Mouse (Mus musculus) A20 (cell line): ENCODE measurements around the gene Ccne1.

Experiments used
- DNase-seq: peaks from one replicate; pipeline ENCODE4 v3.0.0-alpha.2; 2011; ENCODE audit warnings: low read depth, low spot score

Ccne1 gene

DNA sequence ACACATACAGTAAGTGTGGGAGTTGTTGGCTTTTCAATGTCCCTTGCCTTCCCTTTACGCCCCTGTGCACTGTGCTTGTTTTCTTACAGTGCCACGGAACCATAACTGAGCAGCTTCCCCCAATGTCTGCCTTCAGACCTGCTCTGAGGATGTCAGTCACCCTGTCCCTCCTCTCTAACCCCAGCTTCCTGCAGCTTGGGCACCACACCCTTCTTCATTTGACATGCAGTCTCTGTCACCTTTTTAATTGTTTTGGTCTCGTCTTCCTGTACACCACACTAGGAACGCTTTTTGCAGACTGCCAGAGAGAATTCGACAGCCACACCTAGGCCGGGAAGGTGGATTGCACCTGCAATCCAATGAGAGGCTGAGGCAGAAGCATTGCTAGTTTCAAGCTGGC lies 13.0 kb downstream of the Ccne1 start:
- no peak for DNase-seq

DNA sequence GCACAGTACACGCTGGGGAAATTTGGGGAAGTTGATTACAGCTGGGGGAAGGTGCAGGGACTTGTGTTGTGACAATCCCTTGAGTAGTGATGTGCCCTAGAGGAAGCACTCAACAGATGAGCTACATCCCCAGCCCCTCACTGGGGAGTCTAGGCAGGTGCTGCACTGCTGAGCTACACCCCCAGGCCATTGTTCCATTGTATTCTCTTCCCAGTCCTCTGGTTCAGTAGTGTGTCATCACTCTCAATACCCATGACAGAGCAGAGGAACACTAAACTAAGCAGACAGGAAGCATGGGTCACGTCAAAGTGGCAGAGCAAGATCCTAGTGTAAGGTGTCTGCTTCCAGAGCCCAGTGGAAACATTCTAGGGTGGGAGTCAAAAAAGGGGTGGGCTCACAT lies 14.2 kb downstream of the Ccne1 start:
- DNase-seq: no peak

- peak; percentile 74 for DNase-seq
These were observed 17.2 kb downstream of the Ccne1 start for GRCm38 (mm10) chr7:38089930-38090675.

DNA sequence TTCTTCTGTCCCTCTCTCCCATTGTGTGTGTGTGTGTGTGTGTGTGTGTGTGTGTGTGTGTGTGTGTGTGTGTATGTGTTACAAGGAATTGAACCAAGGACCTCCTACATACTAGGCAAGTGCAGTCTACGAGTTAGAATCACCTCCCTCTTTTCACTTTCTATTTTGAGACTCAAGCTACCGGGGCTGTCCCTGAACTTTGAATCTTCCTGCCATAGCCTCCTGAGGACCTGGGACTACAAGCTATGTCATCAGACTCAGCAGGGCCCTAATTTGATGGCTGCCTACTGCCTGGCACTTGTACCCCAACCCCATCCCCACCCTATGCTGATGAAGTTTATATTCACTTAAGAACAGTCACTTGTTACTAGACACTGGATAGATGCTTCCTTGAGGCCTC lies 18.9 kb downstream of the Ccne1 start:
- no peak for DNase-seq

GRCm38 (mm10) chr7:38087856-38088255 lies 19.5 kb downstream of the Ccne1 start:
- no peak for DNase-seq

GRCm38 (mm10) chr7:38086401-38086800 lies 20.9 kb downstream of the Ccne1 start:
- no peak for DNase-seq

DNA sequence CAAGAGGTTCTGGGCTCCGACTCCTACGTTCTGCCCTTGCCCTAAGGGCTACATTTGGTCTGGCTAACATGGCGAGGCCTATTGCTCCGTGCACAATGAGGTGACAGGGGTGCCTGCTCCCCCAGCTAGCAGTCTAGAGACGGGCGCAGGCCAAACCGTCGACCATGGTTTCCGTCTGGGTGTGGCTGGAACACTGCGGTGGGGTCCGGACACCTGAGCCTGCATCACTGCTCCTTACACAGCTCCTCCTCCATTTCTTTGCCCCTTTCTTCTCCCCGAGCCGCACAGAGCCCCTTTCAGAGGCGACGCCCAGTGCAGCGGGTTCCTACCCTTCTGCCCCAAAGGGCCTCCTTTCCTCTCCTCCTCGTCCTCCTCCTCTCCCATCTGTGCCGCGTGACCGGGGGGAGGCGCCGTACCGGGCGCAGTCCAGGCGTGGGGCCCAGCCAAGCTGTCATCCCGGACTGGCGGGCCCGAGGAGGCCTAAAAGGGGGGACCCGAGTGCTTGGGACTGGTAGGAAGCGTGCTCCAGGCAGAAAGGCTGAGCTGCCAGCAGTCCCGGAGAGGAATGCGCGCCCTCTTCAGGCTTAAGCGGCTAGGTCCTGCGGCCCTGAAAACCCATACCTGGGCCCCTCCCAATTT lies 21.6 kb downstream of the Ccne1 start:
- peak; percentile 74 for DNase-seq

DNA sequence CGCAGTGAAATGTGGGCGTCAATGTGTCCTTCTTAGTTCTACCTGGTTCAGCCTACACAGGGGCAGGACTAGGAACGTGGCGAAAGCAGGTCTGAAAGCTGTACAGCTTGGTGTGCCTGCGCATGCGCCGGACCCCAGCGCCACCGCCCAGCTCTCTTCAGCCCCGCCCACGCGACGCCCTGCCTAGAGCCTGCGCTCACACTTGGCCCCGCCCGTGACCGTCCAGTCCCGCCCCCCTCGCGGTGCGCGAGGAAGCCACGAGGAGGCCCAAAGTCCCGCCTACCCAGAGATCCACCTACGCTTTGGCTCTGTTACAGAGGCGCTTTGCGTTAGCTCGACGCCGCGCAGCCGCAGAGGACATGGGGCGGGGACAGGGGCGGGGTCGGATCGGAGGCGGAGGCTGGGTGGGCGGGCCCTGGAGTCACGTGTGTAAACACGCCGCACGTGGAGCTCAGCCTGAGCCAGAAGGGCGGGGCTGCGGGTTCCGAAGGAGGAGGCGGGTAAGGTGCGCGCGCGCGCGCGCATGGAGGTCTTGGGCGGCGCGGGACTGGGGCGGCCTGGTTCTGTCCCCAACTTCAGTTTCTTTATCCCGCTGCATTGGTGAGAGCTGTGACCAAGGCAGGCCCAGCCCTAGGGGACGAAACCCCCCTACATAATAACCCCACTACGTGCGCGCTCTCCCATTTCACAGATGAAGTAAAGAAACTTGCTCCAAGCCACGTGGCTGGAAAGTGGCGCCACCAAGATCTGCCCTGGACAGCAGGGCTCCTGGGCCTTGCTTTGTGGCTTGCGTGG lies 22.4 kb downstream of the Ccne1 start:
- peak; percentile 99 for DNase-seq

DNA sequence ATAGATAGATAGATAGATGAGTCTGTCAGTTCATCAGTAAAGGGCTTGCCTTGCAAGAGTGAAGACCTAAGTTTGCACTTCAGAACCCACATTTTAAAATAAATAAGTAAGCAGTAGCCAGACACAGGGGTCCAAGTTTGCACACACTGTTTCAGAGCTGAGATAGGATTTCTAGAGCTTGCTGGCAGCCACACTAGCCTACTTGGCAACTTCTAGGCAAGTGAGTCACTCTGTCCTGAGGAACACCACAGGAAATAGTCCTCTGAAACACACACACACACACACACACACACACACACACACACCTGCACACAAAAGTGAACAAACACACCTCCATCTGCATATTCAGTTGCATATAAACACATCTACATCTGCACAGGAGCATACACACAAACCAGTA lies 24.4 kb downstream of the Ccne1 start:
- no peak for DNase-seq

GRCm38 (mm10) chr7:38077189-38077588 lies 30.1 kb downstream of the Ccne1 start:
- no peak for DNase-seq

- DNase-seq: no peak
These were observed 31.8 kb downstream of the Ccne1 start for GRCm38 (mm10) chr7:38075487-38075886.

DNA sequence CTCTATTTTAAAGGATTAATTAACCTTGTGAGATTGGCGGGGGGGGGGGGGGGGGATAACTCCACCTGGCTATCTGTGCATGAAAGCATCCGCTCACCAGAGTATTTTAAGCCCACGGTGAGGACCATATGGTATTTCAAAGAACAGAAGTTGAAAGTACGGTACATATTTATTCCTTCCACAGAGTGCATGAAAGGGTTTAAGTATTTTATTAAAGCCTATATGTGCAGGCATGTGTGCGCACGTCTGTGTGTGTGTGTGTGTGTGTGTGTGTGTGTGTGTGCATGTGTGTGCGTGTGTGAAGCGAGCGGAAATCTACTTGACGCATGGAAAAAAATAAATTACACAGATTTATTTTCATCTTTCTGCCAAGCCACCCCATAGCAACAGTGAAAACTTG lies 32.4 kb downstream of the Ccne1 start:
- no peak for DNase-seq

- DNase-seq: no peak
These were observed 32.8 kb downstream of the Ccne1 start for GRCm38 (mm10) chr7:38074514-38074913.

DNA sequence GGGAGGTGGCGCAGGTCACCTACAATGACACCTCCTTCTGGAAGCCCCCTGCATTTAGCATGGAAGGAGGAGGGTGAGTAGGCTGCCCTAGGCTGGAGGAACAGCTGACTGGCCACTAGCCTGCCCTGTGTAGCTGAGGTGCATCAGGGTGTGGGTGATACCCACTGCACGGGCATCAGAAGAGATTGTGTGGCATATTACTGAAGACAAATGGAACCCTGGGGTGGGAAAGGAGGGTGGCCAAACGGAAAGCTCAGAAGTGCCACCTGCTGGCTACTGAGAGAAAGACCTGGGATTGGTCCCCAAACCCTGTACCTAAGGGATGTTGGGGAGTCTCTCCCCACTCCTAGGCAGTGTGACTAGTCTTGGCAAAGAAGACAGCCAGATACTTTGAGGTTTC lies 33.6 kb downstream of the Ccne1 start:
- peak; percentile 58 for DNase-seq

- no peak for DNase-seq
These were observed 36.3 kb downstream of the Ccne1 start for GRCm38 (mm10) chr7:38071065-38071464.

- DNase-seq: no peak
These were observed 36.7 kb downstream of the Ccne1 start for GRCm38 (mm10) chr7:38070663-38071062.

- peak; percentile 40 for DNase-seq
These were observed 42.9 kb downstream of the Ccne1 start for GRCm38 (mm10) chr7:38064431-38064830.

DNA sequence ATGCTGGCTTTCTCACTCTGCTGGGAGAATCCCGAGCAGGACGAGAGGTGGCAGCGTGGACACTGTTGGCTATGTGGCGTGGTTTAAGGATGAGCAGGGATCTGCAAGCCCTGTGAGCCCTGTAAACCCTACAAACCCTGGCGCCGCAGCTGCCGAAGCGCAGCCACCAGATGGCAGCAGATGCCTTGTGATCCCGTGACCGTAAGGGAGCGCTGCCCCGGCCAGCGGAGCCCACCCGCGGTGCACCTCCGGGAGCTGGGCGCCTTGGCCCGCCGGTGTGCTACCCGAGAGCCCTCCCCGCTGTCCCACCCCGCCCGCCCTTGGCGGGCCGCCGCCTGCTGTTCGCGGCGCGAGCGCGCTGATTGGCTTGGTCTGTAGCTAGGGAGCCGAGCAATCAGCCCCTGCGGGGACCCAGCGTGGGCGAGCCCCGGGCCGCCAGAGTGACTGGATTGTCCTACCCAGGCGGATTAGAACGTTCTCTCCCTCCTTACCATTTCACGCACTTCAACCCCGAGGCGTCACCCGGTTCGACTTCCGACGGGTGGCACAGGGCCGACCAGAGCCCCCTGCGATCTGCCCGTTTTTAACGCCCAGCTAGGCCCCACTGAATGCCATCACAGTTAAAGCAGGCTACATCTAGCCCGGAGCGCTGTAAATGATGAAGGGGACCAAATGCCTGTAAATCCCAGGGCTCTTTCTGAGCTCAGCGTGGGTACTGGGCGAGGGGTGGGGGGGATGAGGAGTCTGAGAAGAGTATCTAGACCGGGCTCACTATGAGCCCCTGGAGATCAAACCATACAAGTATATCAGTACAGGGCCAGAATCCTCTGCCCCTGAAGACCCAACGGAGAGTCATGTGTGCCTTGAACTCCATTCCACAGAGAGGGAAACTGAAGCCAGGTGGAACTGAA lies 46.0 kb downstream of the Ccne1 start:
- peak; percentile 90 for DNase-seq

DNA sequence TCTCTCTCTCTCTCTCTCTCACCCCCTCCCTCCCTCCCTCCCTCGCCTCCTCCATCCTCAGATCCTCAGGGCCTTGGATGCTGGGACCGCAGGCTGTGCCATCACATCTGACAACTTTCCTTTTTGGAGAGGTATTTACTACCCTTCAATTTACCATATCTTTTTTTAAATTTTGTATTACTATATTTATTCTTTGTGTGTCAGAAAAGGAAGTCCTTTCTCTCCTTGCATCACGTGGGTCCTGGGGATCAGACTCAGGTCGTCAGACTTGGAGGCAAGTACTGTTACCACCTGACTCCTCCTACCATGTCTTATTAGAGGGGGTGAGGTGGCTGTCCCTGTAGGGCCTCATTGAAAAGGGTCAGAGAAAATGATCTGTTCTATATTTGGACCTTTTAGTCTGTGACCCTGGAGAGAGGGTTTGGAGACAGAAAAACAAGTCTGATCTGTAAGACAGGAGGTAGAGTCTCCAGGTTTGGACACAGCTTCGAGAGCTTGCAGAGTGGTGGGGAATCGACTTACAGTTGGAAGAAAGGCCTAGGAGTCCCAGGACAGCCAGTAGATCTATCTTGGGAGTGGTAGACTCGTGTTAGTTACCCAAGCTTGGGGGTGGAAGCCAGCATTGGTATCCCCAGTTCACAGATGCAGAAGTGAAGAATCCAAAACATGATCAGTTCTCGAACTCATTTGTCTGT lies 47.6 kb downstream of the Ccne1 start:
- peak; percentile 74 for DNase-seq

GRCm38 (mm10) chr7:38059096-38059495 lies 48.2 kb downstream of the Ccne1 start:
- no peak for DNase-seq

DNA sequence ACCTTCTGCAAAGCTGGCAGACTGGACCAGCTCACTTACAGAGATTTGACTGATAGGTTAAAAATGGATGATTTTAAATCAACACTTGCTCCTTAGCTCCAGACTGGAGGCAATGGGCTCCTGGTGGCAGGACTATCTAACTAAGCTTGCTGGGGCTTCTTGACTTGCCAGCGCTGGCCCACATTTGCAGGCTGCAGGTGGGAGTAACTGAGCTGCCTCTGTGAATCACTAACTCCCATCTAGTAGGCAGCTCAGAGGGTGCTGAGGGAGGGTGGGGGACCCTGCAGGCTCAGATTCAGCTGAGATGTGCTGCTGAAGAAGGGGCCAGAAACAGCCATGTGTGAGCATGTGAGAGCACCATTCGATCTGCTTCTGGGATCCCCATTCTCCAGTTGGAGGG lies 51.3 kb downstream of the Ccne1 start:
- peak; percentile 9 for DNase-seq
